In the genomic region with DNA sequence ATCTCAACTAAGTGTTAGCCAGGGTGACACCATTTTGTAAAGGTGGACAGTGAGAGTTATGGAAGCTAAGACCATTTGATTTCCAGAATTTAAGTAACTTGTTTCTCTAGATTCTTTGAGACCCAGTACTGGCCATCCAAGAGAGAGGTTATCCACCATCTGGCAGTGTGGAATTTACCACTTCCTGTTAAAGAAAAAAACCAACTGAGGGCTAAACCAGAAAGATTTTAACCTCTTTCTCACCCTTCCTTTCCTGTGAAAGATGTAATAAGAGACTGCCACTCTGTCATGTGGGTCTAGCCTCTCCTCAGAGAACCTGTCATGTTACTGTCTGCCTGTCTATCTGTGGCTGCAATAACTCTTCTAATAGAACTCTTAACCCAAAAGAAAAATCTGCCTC, we compare ENCODE assay signal across 23 mouse cellular contexts. TPM values are rescaled to one million over a fixed set of nuclear protein-coding genes. Genes with fewer than 3 reads are reported as not detected.
DNase-seq lines count a peak whose midpoint lies in the region; ATAC-seq and TF ChIP-seq lines count a peak whose summit lies in the region.
"Had no signal": no experiment of that assay in that cellular context is flagged by ENCODE, and none has a peak within 500 bp of the region (broad histone marks: within the 10 kb centered on the region; RNA-seq: fewer than 3 reads in every experiment).

No protein-coding gene starts in this region.

- TF ChIP-seq RAD21 in CH12.LX (IDR thresholded peaks at IDR 0.05; ENCODE audit: low read depth, low read length): no peak

- H3K4me3 ChIP-seq in CH12.LX (replicated peaks in 1 of 3; ENCODE audit: low read depth in 2 of 3, low read length in 2 of 3, poor library complexity in 1 of 3) (no peak overlapping the region), myocyte (no peak overlapping the region)
- no peak overlapping the region for H3K4me3 ChIP-seq in forebrain, embryonic 14.5 days (ENCODE audit: low read depth, low read length)
- no peak overlapping the region for H3K4me3 ChIP-seq in forebrain, postnatal 0 days (ENCODE audit: low read depth, low read length)
- H3K4me3 ChIP-seq: embryonic facial prominence, embryonic 15.5 days; forebrain, embryonic 12.5 days; gastrocnemius, adult 2 months; heart, adult 2 months; heart, embryonic 15.5 days; hindbrain, embryonic 10.5 days; intestine, embryonic 15.5 days had no signal

- H3K36me3 ChIP-seq in CH12.LX (replicated peaks in 1 of 2; ENCODE audit: control insufficient read depth in 1 of 2, insufficient read depth in 1 of 2, low read length in 1 of 2): no peaks in the 10 kb centered on the region
- H3K36me3 ChIP-seq in myocyte (ENCODE audit: control insufficient read depth, insufficient read depth): no peaks in the 10 kb centered on the region
- no peaks in the 10 kb centered on the region for H3K36me3 ChIP-seq in forebrain, embryonic 14.5 days (ENCODE audit: control insufficient read depth, insufficient read depth, low read length)
- H3K36me3 ChIP-seq in forebrain, postnatal 0 days (ENCODE audit: insufficient read depth): no peaks in the 10 kb centered on the region
- H3K36me3 ChIP-seq: embryonic facial prominence, embryonic 15.5 days; forebrain, embryonic 12.5 days; G1E; heart, embryonic 15.5 days; hindbrain, embryonic 10.5 days; intestine, embryonic 15.5 days had no signal

- no peak for TF ChIP-seq EP300 in CH12.LX (IDR thresholded peaks at IDR 0.05; ENCODE audit: low read length)

- ATAC-seq in granulocyte monocyte progenitor cell, adult 5-6 weeks (replicated peaks; ENCODE audit: poor library complexity, severe bottlenecking): peak; percentile 51
- ATAC-seq in forebrain, embryonic 14.5 days: no peak
- ATAC-seq in forebrain, postnatal 0 days: no peak
- ATAC-seq: intestine, embryonic 15.5 days had no signal

- in situ Hi-C loops in CH12.LX (cut with MboI; ENCODE audit: low pct_ligation_motif_present, low pct_unique_long_range_greater_than_20kb, low sequenced_read_pairs): loop anchor here (5.0 kb wide), 1 partner anchor 52 kb away; no protein-coding TSS in a partner anchor

- TF ChIP-seq CTCF in CH12.LX (conservative IDR thresholded peaks at IDR 0.05 in 1 of 2, IDR thresholded peaks at IDR 0.05 in 1 of 2; ENCODE audit: low read depth in 2 of 2, low read length in 2 of 2): no peak
- no peak for TF ChIP-seq CTCF in forebrain, postnatal 0 days (IDR thresholded peaks at IDR 0.05; ENCODE audit: low read depth)

- dilution Hi-C loops in CH12.LX (cut with MboI; ENCODE audit: extremely low pct_ligation_motif_present, extremely low pct_unique_long_range_greater_than_20kb, low sequenced_read_pairs): no loop called here

- H3K27ac ChIP-seq in CH12.LX (ENCODE audit: insufficient read depth, low read depth): no peak overlapping the region
- no peak overlapping the region for H3K27ac ChIP-seq in forebrain, embryonic 14.5 days (ENCODE audit: low read depth, low read length)
- H3K27ac ChIP-seq in forebrain, postnatal 0 days (ENCODE audit: low read depth, low read length): no peak overlapping the region
- H3K27ac ChIP-seq: embryonic facial prominence, embryonic 15.5 days; forebrain, embryonic 12.5 days; gastrocnemius, adult 2 months; heart, adult 2 months; heart, embryonic 15.5 days; hindbrain, embryonic 10.5 days; hindbrain, embryonic 14.5 days; intestine, embryonic 15.5 days had no signal

- no peaks in the 10 kb centered on the region for H3K9me3 ChIP-seq in CH12.LX (replicated peaks; ENCODE audit: low read length)
- H3K9me3 ChIP-seq in forebrain, embryonic 14.5 days (replicated peaks; ENCODE audit: control insufficient read depth, low read length): no peaks in the 10 kb centered on the region
- H3K9me3 ChIP-seq in forebrain, postnatal 0 days (ENCODE audit: low read length): no peaks in the 10 kb centered on the region
- H3K9me3 ChIP-seq: embryonic facial prominence, embryonic 15.5 days; forebrain, embryonic 12.5 days; G1E; heart, embryonic 15.5 days; hindbrain, embryonic 10.5 days; intestine, embryonic 15.5 days had no signal

- no peak overlapping the region for H3ac ChIP-seq in myocyte (ENCODE audit: control insufficient read depth, insufficient read length)

- H3K79me2 ChIP-seq in CH12.LX (replicated peaks; ENCODE audit: control insufficient read depth, extremely low read depth, insufficient read depth, poor library complexity, severe bottlenecking) (no peaks in the 10 kb centered on the region), myocyte (ENCODE audit: control insufficient read depth, insufficient read depth) (no peaks in the 10 kb centered on the region)

- H3K27me3 ChIP-seq in CH12.LX (replicated peaks) (no peaks in the 10 kb centered on the region), myocyte (ENCODE audit: control insufficient read depth, insufficient read depth, insufficient read length) (no peaks in the 10 kb centered on the region)
- no peaks in the 10 kb centered on the region for H3K27me3 ChIP-seq in forebrain, embryonic 14.5 days (replicated peaks; ENCODE audit: control insufficient read depth, insufficient read depth, low read length)
- H3K27me3 ChIP-seq in forebrain, postnatal 0 days (ENCODE audit: insufficient read depth, low read length): no peaks in the 10 kb centered on the region
- H3K27me3 ChIP-seq: embryonic facial prominence, embryonic 15.5 days; forebrain, embryonic 12.5 days; heart, embryonic 15.5 days; intestine, embryonic 15.5 days had no signal

- DNase-seq in thymus, postnatal 0 days (ENCODE audit: low spot score): peak; percentile 22
- DNase-seq in thymus, postnatal 10 days (ENCODE audit: low spot score in 2 of 2): no peak
- no peak for DNase-seq in CH12.LX (ENCODE audit: extremely low read depth)
- no peak for DNase-seq in forebrain, embryonic 14.5 days (ENCODE audit: low spot score)
- DNase-seq in T-cell, adult 2 months (ENCODE audit: low spot score): no peak
- no peak for DNase-seq in forebrain, postnatal 0 days
- DNase-seq: adrenal gland, postnatal 10 days; cerebellum, adult 11-12 months; cerebellum, adult 9-11 months; embryo, embryonic 11 days; gastrocnemius, adult 2 months; heart, adult 2 months; heart, postnatal 14 days had no signal

- no peak for TF ChIP-seq POLR2A in CH12.LX (IDR thresholded peaks at IDR 0.05; ENCODE audit: low read depth, low read length)
- no peak for TF ChIP-seq POLR2A in myocyte (IDR thresholded peaks at IDR 0.05; ENCODE audit: insufficient read length, low read depth)

- no peak overlapping the region for H3K9ac ChIP-seq in CH12.LX (ENCODE audit: insufficient read depth, low read depth)
- no peak overlapping the region for H3K9ac ChIP-seq in forebrain, embryonic 14.5 days (ENCODE audit: low read length)
- no peak overlapping the region for H3K9ac ChIP-seq in forebrain, postnatal 0 days
- H3K9ac ChIP-seq: embryonic facial prominence, embryonic 15.5 days; forebrain, embryonic 12.5 days; heart, embryonic 15.5 days; hindbrain, embryonic 14.5 days; intestine, embryonic 15.5 days had no signal

- H3K4me2 ChIP-seq in CH12.LX (ENCODE audit: insufficient read depth, low read depth, poor library complexity, severe bottlenecking) (no peak overlapping the region), myocyte (ENCODE audit: low read depth) (peak overlapping the region; percentile 55)
- H3K4me2 ChIP-seq in forebrain, embryonic 14.5 days (ENCODE audit: low read length): no peak overlapping the region
- H3K4me2 ChIP-seq in forebrain, postnatal 0 days (ENCODE audit: low read depth): no peak overlapping the region
- H3K4me2 ChIP-seq: embryonic facial prominence, embryonic 15.5 days; forebrain, embryonic 12.5 days; heart, embryonic 11.5 days; heart, embryonic 15.5 days; hindbrain, embryonic 14.5 days; intestine, embryonic 15.5 days had no signal

- H3K4me1 ChIP-seq in CH12.LX (ENCODE audit: control insufficient read depth in 1 of 2, insufficient read depth in 2 of 2): peaks cover 16 to 49% of the 10 kb centered on the region in 2 experiments; a peak in 3 of 4 replicates
- H3K4me1 ChIP-seq in forebrain, embryonic 14.5 days (ENCODE audit: control insufficient read depth, insufficient read depth, low read length): peaks cover 13% of the 10 kb centered on the region
- H3K4me1 ChIP-seq in forebrain, postnatal 0 days (ENCODE audit: insufficient read depth): 0 out of 2 replicates have a peak, but pooled peaks cover 3% of the 10 kb centered on the region
- H3K4me1 ChIP-seq: forebrain, embryonic 12.5 days; intestine, embryonic 15.5 days had no signal

TF ChIP-seq in CH12.LX, 34 proteins besides CTCF, POLR2A, EP300 and RAD21:
- TF ChIP-seq IRF4 (IDR thresholded peaks at IDR 0.05; ENCODE audit: low read depth, low read length) (no peak), ZNF384 (IDR thresholded peaks at IDR 0.05; ENCODE audit: low read depth, low read length) (0 out of 2 replicates have a peak, but pooled peaks have one; percentile 13)

TF ChIP-seq in myocyte, 11 proteins besides CTCF, POLR2A, EP300 and RAD21 (continues in another document):
- TF ChIP-seq REST (IDR thresholded peaks at IDR 0.05; ENCODE audit: insufficient read depth, insufficient read length) (no peak), MYOD1 (IDR thresholded peaks at IDR 0.05; ENCODE audit: control insufficient read depth in 1 of 3, insufficient read length in 2 of 3, low read depth in 2 of 3) (no peak), E2F4 (IDR thresholded peaks at IDR 0.05; ENCODE audit: insufficient read depth) (no peak)

RNA-seq across cellular contexts. Expression of a gene that starts 15.9 kb away (rescaled TPM):
- polyA plus RNA-seq in thymus, postnatal 0 days (2015; fragmentation: Nextera tagmentation; extraction: Ambion mirVana): 53.2 and 56.4 TPM in 2 replicates
- total RNA-seq in CH12.LX (2012; rRNA removed) (18.5 and 19.8 TPM in 2 replicates), CH12.LX (2014; rRNA removed) (15.7 and 17.1 TPM in 2 replicates)
- polyA plus RNA-seq in CH12.LX (2012; ENCODE audit: insufficient read length, low read depth) (33.1 and 34.7 TPM in 2 replicates), myocyte (2012; fragmentation: generic; extraction: Trizol) (57.2 TPM)
- 28.0 and 35.2 TPM in 2 replicates for total RNA-seq in granulocyte monocyte progenitor cell, adult 5-6 weeks (2014; fragmentation: Nextera tagmentation)
- 50.3 and 65.9 TPM in 2 replicates for total RNA-seq in granulocyte monocyte progenitor cell, adult 5-6 weeks (2017)
- 82.6 and 110 TPM in 2 replicates for polyA plus RNA-seq in forebrain, embryonic 14.5 days (2014; fragmentation: Nextera tagmentation; extraction: Ambion mirVana)
- 137 and 145 TPM in 2 replicates for total RNA-seq in forebrain, postnatal 0 days (2014; rRNA removed)
- 165 and 231 TPM in 2 replicates for polyA plus RNA-seq in forebrain, postnatal 0 days (2015; fragmentation: Nextera tagmentation; extraction: Ambion mirVana)

RNA-seq across cellular contexts. Expression of a gene that starts 26.6 kb away (rescaled TPM):
- polyA plus RNA-seq in thymus, postnatal 0 days (2015; fragmentation: Nextera tagmentation; extraction: Ambion mirVana): 3.5 and 3.7 TPM in 2 replicates
- total RNA-seq in CH12.LX (2012; rRNA removed): 2.4 and 3.2 TPM in 2 replicates
- total RNA-seq in CH12.LX (2014; rRNA removed): 1.4 and 1.8 TPM in 2 replicates
- polyA plus RNA-seq in CH12.LX (2012; ENCODE audit: insufficient read length, low read depth): 2.8 TPM in 2 replicates
- total RNA-seq in granulocyte monocyte progenitor cell, adult 5-6 weeks (2014; fragmentation: Nextera tagmentation): 2.9 and 4.2 TPM in 2 replicates
- total RNA-seq in granulocyte monocyte progenitor cell, adult 5-6 weeks (2017): 7.5 and 9.1 TPM in 2 replicates
- 40.1 TPM for polyA plus RNA-seq in myocyte (2012; fragmentation: generic; extraction: Trizol)
- polyA plus RNA-seq in forebrain, embryonic 14.5 days (2014; fragmentation: Nextera tagmentation; extraction: Ambion mirVana): 0.21 and 0.47 TPM in 2 replicates
- total RNA-seq in forebrain, postnatal 0 days (2014; rRNA removed): 0.62 and 1.1 TPM in 2 replicates
- 0.23 and 0.44 TPM in 2 replicates for polyA plus RNA-seq in forebrain, postnatal 0 days (2015; fragmentation: Nextera tagmentation; extraction: Ambion mirVana)
- polyA plus RNA-seq: G1E had no signal
